Mouse (Mus musculus): ENCODE data around the gene Tmem150a.

DNA sequence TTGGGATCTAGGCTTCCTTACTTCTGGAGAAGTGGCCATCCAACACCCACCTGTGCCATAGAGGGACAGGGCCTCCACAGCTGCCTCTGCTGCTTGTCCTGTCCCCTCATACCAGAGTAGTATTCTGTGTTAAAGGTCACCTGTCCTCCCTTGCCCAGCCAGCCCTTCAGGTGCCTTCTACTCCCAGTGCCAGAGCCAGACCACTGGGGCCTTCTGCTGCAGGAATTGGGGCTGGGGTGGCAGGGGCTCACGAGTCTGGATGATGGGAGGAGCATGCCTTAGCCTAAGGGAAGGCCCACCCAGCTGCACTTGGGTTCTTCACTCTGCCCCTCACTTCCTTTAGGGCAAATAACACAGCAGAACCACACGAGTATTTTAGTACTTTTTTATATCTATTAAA, 4.1 kb downstream of the Tmem150a start:
- TF ChIP-seq CTCF (IDR thresholded peaks at IDR 0.05; ENCODE audit: low read depth, low read length) (no peak), POLR2A (IDR thresholded peaks at IDR 0.05; ENCODE audit: borderline replicate concordance, low read depth, low read length) (no peak)
